Mouse (Mus musculus): Measurements from ENCODE around the gene Pold4. TPM values are rescaled to one million over a fixed set of nuclear protein-coding genes. Genes with fewer than 3 reads are reported as not detected.
A peak's percentile ranks its signal among the peaks of the same experiment; 100 is the strongest.

The Pold4 gene
- polyA plus RNA-seq, 1 experiment from 2014 or later: 24.7 TPM

GRCm38 (mm10) chr19:4194021-4194724 lies 37.5 kb upstream of the Pold4 start:
- H3K4me3 ChIP-seq (replicated peaks): no peak overlapping the region
- 0 out of 2 replicates have a peak overlapping the region, but pooled peaks have one; percentile 13 for H3K27ac ChIP-seq (replicated peaks)
- no peak for ATAC-seq (ENCODE audit: low FRiP score)
- H3K27me3 ChIP-seq (replicated peaks): no peaks in the 10 kb centered on the region
- H3K4me2 ChIP-seq: peak overlapping the region; percentile 93; the same call in 1 of the 2 replicates
- H3K4me1 ChIP-seq: peaks cover 51% of the 10 kb centered on the region
- no peak overlapping the region for H3K9ac ChIP-seq (replicated peaks)
- H3K9me3 ChIP-seq (replicated peaks): no peaks in the 10 kb centered on the region
- H3K36me3 ChIP-seq: peaks cover 48% of the 10 kb centered on the region
- 89% methylated on average over 8 of the region's 8 CpGs for WGBS

- no peak overlapping the region for H3K4me2 ChIP-seq
- H3K9ac ChIP-seq (replicated peaks): no peak overlapping the region
- no peak for ATAC-seq (ENCODE audit: low FRiP score)
Observed at GRCm38 (mm10) chr19:4194776-4195650, 36.7 kb upstream of the Pold4 start.

GRCm38 (mm10) chr19:4196048-4196447 lies 35.7 kb upstream of the Pold4 start:
- no peaks in the 10 kb centered on the region for H3K27me3 ChIP-seq (replicated peaks)
- H3K4me2 ChIP-seq: no peak overlapping the region
- H3K36me3 ChIP-seq: peaks cover 51% of the 10 kb centered on the region
- H3K4me1 ChIP-seq: peaks cover 64% of the 10 kb centered on the region
- no peak overlapping the region for H3K27ac ChIP-seq (replicated peaks)
- H3K9me3 ChIP-seq (replicated peaks): no peaks in the 10 kb centered on the region
- ATAC-seq (ENCODE audit: low FRiP score): no peak
- no peak overlapping the region for H3K9ac ChIP-seq (replicated peaks)
- 63% methylated on average over 2 of the region's 2 CpGs for WGBS
- H3K4me3 ChIP-seq (replicated peaks): no peak overlapping the region

More at GRCm38 (mm10) chr19:4194776-4195650, 36.7 kb upstream of the Pold4 start:
- 0 out of 2 replicates have a peak overlapping the region, but pooled peaks have one; percentile 13 for H3K27ac ChIP-seq (replicated peaks)
- no peak overlapping the region for H3K4me3 ChIP-seq (replicated peaks)
- no peaks in the 10 kb centered on the region for H3K27me3 ChIP-seq (replicated peaks)
- H3K9me3 ChIP-seq (replicated peaks): no peaks in the 10 kb centered on the region
- H3K4me1 ChIP-seq: peaks cover 57% of the 10 kb centered on the region
- peaks cover 51% of the 10 kb centered on the region for H3K36me3 ChIP-seq
- 79% methylated on average over 12 of the region's 12 CpGs for WGBS

- no peaks in the 10 kb centered on the region for H3K27me3 ChIP-seq (replicated peaks)
- no peaks in the 10 kb centered on the region for H3K9me3 ChIP-seq (replicated peaks)
- no peak overlapping the region for H3K27ac ChIP-seq (replicated peaks)
- H3K4me3 ChIP-seq (replicated peaks): no peak overlapping the region
- peaks cover 63% of the 10 kb centered on the region for H3K4me1 ChIP-seq
- no peak for ATAC-seq (ENCODE audit: low FRiP score)
- 30% methylated on average over 5 of the region's 5 CpGs for WGBS
- H3K36me3 ChIP-seq: peaks cover 51% of the 10 kb centered on the region
- H3K4me2 ChIP-seq: no peak overlapping the region
- no peak overlapping the region for H3K9ac ChIP-seq (replicated peaks)
Observed at GRCm38 (mm10) chr19:4196548-4196947, 35.2 kb upstream of the Pold4 start.

- no peak overlapping the region for H3K27ac ChIP-seq (replicated peaks)
- no peaks in the 10 kb centered on the region for H3K27me3 ChIP-seq (replicated peaks)
- peaks cover 65% of the 10 kb centered on the region for H3K4me1 ChIP-seq
- peaks cover 51% of the 10 kb centered on the region for H3K36me3 ChIP-seq
- no peak overlapping the region for H3K9ac ChIP-seq (replicated peaks)
- 69% methylated on average over 3 of the region's 3 CpGs for WGBS
- no peak overlapping the region for H3K4me3 ChIP-seq (replicated peaks)
- H3K4me2 ChIP-seq: no peak overlapping the region
- ATAC-seq (ENCODE audit: low FRiP score): no peak
- no peaks in the 10 kb centered on the region for H3K9me3 ChIP-seq (replicated peaks)
Observed at GRCm38 (mm10) chr19:4197180-4197579, 34.5 kb upstream of the Pold4 start.

GRCm38 (mm10) chr19:4201291-4201909 lies 30.3 kb upstream of the Pold4 start, which contains the start of gene Rad9a:
Gene Rad9a, minus strand, starts transcription at chr19:4201662.
- ATAC-seq (ENCODE audit: low FRiP score): peak; percentile 88
- peaks cover 20% of the 10 kb centered on the region for H3K36me3 ChIP-seq
- under 1% methylated on average over 34 of the region's 34 CpGs for WGBS
- H3K4me3 ChIP-seq (replicated peaks): peak within 1 kb of the TSS; percentile 51
- peak within 1 kb of the TSS; percentile 97 for H3K4me2 ChIP-seq
- peaks cover 34% of the 10 kb centered on the region for H3K4me1 ChIP-seq
- H3K9ac ChIP-seq (replicated peaks): peak within 1 kb of the TSS; percentile 80
- peak within 1 kb of the TSS; percentile 73 for H3K27ac ChIP-seq (replicated peaks)
- H3K27me3 ChIP-seq (replicated peaks): peaks cover 16% of the 10 kb centered on the region; the same call in 1 of the 2 replicates
- no peaks in the 10 kb centered on the region for H3K9me3 ChIP-seq (replicated peaks)

GRCm38 (mm10) chr19:4202149-4202548 lies 29.6 kb upstream of the Pold4 start:
- H3K4me2 ChIP-seq: peak overlapping the region; percentile 97
- ATAC-seq (ENCODE audit: low FRiP score): peak; percentile 30; the same call in 1 of the 2 replicates
- H3K4me3 ChIP-seq (replicated peaks): peak overlapping the region; percentile 51
- no peaks in the 10 kb centered on the region for H3K9me3 ChIP-seq (replicated peaks)
- H3K27me3 ChIP-seq (replicated peaks): peaks cover 16% of the 10 kb centered on the region; the same call in 1 of the 2 replicates
- 37% methylated on average over 7 of the region's 7 CpGs for WGBS
- H3K4me1 ChIP-seq: peaks cover 30% of the 10 kb centered on the region
- H3K27ac ChIP-seq (replicated peaks): peak overlapping the region; percentile 73
- peaks cover 12% of the 10 kb centered on the region for H3K36me3 ChIP-seq
- peak overlapping the region; percentile 80 for H3K9ac ChIP-seq (replicated peaks)

- Histone ChIP-seq H3K27me3 (replicated peaks) (peaks cover 16% of the 10 kb centered on the region; the same call in 1 of the 2 replicates), H3K36me3 (peaks cover 9% of the 10 kb centered on the region; the same call in 1 of the 2 replicates), H3K4me2 (no peak overlapping the region), H3K4me1 (peaks cover 30% of the 10 kb centered on the region), H3K9me3 (replicated peaks) (no peaks in the 10 kb centered on the region), H3K4me3 (replicated peaks) (no peak overlapping the region), H3K27ac (replicated peaks) (no peak overlapping the region), H3K9ac (replicated peaks) (no peak overlapping the region)
- 69% methylated on average over 3 of the region's 3 CpGs for WGBS
- no peak for ATAC-seq (ENCODE audit: low FRiP score)
Observed at GRCm38 (mm10) chr19:4203148-4203547, 28.6 kb upstream of the Pold4 start.

- no peak for ATAC-seq (ENCODE audit: low FRiP score)
- peaks cover 5% of the 10 kb centered on the region; the same call in 1 of the 2 replicates for H3K36me3 ChIP-seq
- H3K4me2 ChIP-seq: no peak overlapping the region
- no peak overlapping the region for H3K9ac ChIP-seq (replicated peaks)
- H3K9me3 ChIP-seq (replicated peaks): no peaks in the 10 kb centered on the region
- peaks cover 30% of the 10 kb centered on the region for H3K4me1 ChIP-seq
- no peak overlapping the region for H3K4me3 ChIP-seq (replicated peaks)
- H3K27ac ChIP-seq (replicated peaks): no peak overlapping the region
- peaks cover 16% of the 10 kb centered on the region; the same call in 1 of the 2 replicates for H3K27me3 ChIP-seq (replicated peaks)
- WGBS: 62% methylated on average over 13 of the region's 13 CpGs
Observed at GRCm38 (mm10) chr19:4203604-4204326, 27.9 kb upstream of the Pold4 start.

- 73% methylated on average over 3 of the region's 4 CpGs for WGBS
- no peaks in the 10 kb centered on the region for H3K36me3 ChIP-seq
- H3K4me1 ChIP-seq: peaks cover 24% of the 10 kb centered on the region
- no peak overlapping the region for H3K9ac ChIP-seq (replicated peaks)
- H3K9me3 ChIP-seq (replicated peaks): no peaks in the 10 kb centered on the region
- no peak overlapping the region for H3K4me2 ChIP-seq
- H3K27me3 ChIP-seq (replicated peaks): peaks cover 16% of the 10 kb centered on the region; the same call in 1 of the 2 replicates
- H3K27ac ChIP-seq (replicated peaks): no peak overlapping the region
- no peak for ATAC-seq (ENCODE audit: low FRiP score)
- no peak overlapping the region for H3K4me3 ChIP-seq (replicated peaks)
Observed at GRCm38 (mm10) chr19:4204889-4205288, 26.8 kb upstream of the Pold4 start.

- Histone ChIP-seq H3K4me1 (peaks cover 7% of the 10 kb centered on the region), H3K27ac (replicated peaks) (no peak overlapping the region), H3K9ac (replicated peaks) (no peak overlapping the region), H3K9me3 (replicated peaks) (no peaks in the 10 kb centered on the region), H3K27me3 (replicated peaks) (peaks cover 30% of the 10 kb centered on the region), H3K36me3 (no peaks in the 10 kb centered on the region), H3K4me2 (no peak overlapping the region), H3K4me3 (replicated peaks) (no peak overlapping the region)
- ATAC-seq (ENCODE audit: low FRiP score): no peak
- WGBS: 2% methylated on average over 2 of the region's 2 CpGs
Observed at GRCm38 (mm10) chr19:4206971-4207370, 24.7 kb upstream of the Pold4 start.

Data from neural tube, embryonic 15.5 days (tissue).